Mouse (Mus musculus) intestine, embryonic 16.5 days (tissue): ENCODE measurements around the gene Kirrel3. TPM values are rescaled to one million over a fixed set of nuclear protein-coding genes. Genes with fewer than 3 reads are reported as not detected.
A peak's percentile ranks its signal among the peaks of the same experiment; 100 is the strongest.

Experiments
- ATAC-seq: fragments of 200-750 bp; cut with Nextera tagmentation; 2 replicates; pipeline ENCODE4 v1.8.0; 2017; ENCODE audit warnings: moderate TSS enrichment, moderate library complexity
- H3K27ac ChIP-seq: fragments of 300-500 bp; sonication (generic); 2 replicates; pipeline ENCODE4 v1.5.1; 2014; ENCODE audit warnings: mild to moderate bottlenecking, low read length
- H3K27me3 ChIP-seq: fragments of 300-500 bp; sonication (generic); replicated peaks from 2 replicates; pipeline ENCODE4 v1.6.1; 2014; ENCODE audit warnings: low read length, control low read depth, mixed read lengths; ENCODE audit not compliant: control insufficient read depth, insufficient read depth
- H3K36me3 ChIP-seq: fragments of 300-500 bp; sonication (generic); 2 replicates; pipeline ENCODE4 v1.6.1; 2014; ENCODE audit warnings: low read length, control low read depth; ENCODE audit not compliant: control insufficient read depth, insufficient read depth
- H3K4me1 ChIP-seq: fragments of 300-500 bp; sonication (generic); 2 replicates; pipeline ENCODE4 v1.6.1; 2014; ENCODE audit warnings: low read length, control low read depth, mixed read lengths; ENCODE audit not compliant: control insufficient read depth, insufficient read depth
- H3K4me2 ChIP-seq: fragments of 300-500 bp; sonication (generic); 2 replicates; pipeline ENCODE4 v1.6.1; 2014; ENCODE audit warnings: low read depth, low read length, control low read depth
- H3K4me3 ChIP-seq: fragments of 300-500 bp; sonication (generic); 2 replicates; pipeline ENCODE4 v1.5.1; 2014; ENCODE audit warnings: mild to moderate bottlenecking, low read length
- H3K9ac ChIP-seq: fragments of 300-500 bp; sonication (generic); 2 replicates; pipeline ENCODE4 v1.6.1; 2014; ENCODE audit warnings: low read depth, low read length
- H3K9me3 ChIP-seq: fragments of 300-500 bp; sonication (generic); 2 replicates; pipeline ENCODE4 v1.6.1; 2016; ENCODE audit warnings: low read length, control low read depth; ENCODE audit not compliant: control insufficient read depth
- WGBS: fragments of 180-500 bp; shearing (Covaris S2); extraction: QIAGEN DNeasy Blood & Tissue Kit; methylation state at CpG from one replicate; pipeline ENCODE4 v1.1.7; 2014; 5-methylcytosine and 5-hydroxymethylcytosine counted together
- polyA plus RNA-seq: library from polyadenylated mRNA; unstranded; fragments of >200 nt; fragmentation: Nextera tagmentation; extraction: Ambion mirVana; gene quantifications from 2 replicates; pipeline ENCODE4 v1.2.1, GENCODE M21; 2015

The Kirrel3 gene
- polyA plus RNA-seq, 1 experiment from 2014 or later, result 1.7 TPM

DNA sequence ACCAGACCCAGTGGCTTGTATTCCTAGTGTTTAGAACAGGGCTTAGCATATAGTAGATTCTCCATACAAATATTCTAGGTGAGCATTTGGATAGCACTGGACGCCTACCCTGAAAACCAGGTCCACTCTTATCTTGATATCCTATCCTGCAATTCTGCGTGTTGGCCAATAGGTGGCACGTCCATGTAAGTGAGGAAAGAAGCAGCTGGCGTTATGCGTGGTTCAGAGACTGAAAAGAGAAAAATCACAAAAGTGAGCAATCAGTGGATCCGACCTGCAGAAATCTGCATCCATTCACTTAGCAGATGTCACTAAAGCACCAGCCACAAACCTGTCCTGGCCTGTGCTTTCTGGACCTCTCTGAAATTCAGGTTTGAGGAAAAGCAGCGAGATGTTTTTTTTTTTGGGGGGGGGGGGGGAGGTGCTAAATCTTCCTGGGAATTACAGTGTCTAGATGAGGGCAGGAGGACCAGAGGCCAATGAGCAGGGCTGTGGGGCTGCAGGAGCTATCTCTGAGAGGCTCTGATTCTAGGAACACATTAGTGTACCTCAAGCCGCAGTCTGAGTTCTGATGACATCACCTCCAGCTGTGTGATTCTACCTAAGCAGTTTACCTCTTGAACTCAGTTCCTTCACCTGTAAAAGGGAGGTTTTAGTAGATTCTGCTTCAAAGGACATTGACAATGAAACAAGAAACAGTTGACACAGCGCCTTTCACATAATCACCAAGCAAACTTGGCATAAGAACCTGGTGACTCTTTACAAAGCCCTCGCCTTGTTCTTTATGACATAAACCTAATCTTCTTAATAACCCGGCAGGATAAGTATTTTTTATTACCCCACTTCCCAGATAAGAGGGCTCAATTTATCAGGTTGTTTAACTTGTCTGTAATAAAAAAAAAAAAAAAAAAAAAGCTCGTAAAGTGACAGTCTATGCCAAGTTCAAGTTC, 498.1 kb downstream of the Kirrel3 start:
- ATAC-seq, result peak; percentile 93

DNA sequence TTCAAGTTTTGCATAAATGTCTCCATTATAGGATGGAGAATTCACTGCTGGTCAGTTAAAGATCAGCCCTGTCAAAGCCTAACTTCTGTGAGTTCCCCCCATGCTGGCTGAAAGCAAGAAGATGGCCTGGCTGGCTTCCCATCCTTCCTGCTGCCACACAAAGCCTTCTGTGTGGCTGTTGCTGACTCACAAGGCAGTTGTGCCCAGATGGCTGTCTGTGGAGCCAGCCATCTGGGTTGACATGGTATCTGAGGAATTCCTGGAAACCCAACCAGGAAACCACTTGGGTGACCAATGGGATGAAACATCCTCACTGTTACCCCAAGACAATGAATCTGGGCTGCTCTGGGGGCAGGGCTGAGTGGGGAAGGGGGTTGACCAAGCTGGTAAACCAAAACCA, 500.5 kb downstream of the Kirrel3 start:
- Histone ChIP-seq H3K4me1 (0 out of 2 replicates have a peak, but pooled peaks cover 9% of the 10 kb centered on the region), H3K9me3 (no peaks in the 10 kb centered on the region), H3K4me3 (no peak overlapping the region), H3K4me2 (no peak overlapping the region), H3K9ac (no peak overlapping the region), H3K27me3 (peaks cover 45% of the 10 kb centered on the region), H3K36me3 (no peaks in the 10 kb centered on the region), H3K27ac (no peak overlapping the region)
- no peak for ATAC-seq

More for the DNA sequence above, 498.1 kb downstream of the Kirrel3 start:
- no peak overlapping the region for H3K27ac ChIP-seq
- WGBS, result 22% methylated on average over 12 of the region's 12 CpGs
- H3K4me2 ChIP-seq, result peak overlapping the region; percentile 31; the same call in 1 of the 2 replicates
- H3K9me3 ChIP-seq, result 0 out of 2 replicates have a peak, but pooled peaks cover 4% of the 10 kb centered on the region
- H3K36me3 ChIP-seq, result no peaks in the 10 kb centered on the region
- H3K4me1 ChIP-seq, result 0 out of 2 replicates have a peak, but pooled peaks cover 9% of the 10 kb centered on the region
- H3K27me3 ChIP-seq, result peaks cover 40% of the 10 kb centered on the region
- no peak overlapping the region for H3K9ac ChIP-seq
- no peak overlapping the region for H3K4me3 ChIP-seq

DNA sequence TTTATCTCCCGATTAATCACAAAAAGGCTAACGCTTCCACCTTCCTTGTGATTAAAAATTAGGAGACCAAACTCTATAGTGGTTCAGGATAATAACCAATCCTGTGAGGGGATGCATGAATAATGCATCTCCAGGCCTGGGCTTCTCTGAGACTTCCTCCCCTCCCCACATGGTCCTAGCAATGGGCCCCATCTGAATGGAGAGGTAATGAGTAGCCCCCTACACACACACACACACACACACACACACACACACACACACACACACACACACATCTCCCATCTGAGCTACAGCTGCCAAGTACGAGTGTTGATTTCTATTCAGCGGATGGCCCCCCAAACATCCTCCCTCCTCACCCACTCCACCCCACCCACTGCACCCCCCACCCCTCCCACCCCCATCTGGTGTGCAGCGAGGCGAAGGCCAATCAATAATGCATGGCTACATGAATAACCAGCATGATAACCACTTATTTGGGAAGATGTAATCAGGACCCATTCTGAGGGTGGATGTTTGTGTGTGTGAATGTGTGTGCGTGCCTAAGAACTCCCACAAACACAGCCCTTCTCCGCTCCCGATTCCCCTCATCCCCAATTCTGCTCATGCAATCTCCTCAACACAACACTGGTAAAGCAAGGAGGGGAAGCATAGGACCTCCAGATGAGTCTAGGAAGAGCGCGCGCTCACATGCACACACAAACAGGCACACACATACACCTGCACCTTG, 501.9 kb downstream of the Kirrel3 start:
- Histone ChIP-seq H3K4me1 (peaks cover 13% of the 10 kb centered on the region; the same call in 1 of the 2 replicates), H3K9ac (no peak overlapping the region), H3K36me3 (no peaks in the 10 kb centered on the region), H3K27ac (no peak overlapping the region), H3K4me3 (no peak overlapping the region), H3K27me3 (peaks cover 39% of the 10 kb centered on the region), H3K9me3 (no peaks in the 10 kb centered on the region), H3K4me2 (no peak overlapping the region)
- no peak for ATAC-seq
- 89% methylated on average over 12 of the region's 12 CpGs for WGBS

DNA sequence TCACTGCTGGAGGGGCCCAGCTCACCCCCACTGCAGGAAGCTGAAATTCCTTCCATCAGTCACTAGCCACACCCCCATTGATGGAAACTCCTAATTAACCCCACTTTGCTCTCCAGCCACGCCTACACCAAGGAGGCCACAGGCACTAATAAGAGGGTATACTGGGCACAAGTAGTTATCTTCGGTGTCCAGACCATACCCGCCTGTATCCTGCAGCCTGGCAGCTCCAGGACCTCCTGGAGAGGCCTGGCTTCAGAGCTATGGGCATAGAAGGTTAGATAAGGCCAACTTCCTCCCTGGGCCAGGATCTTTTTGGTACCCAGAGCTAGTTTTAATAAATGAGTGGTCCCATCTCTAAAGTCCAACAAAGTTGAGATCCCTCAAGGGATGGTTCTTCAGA, 503.0 kb downstream of the Kirrel3 start:
- Histone ChIP-seq H3K27me3 (peaks cover 39% of the 10 kb centered on the region), H3K4me2 (no peak overlapping the region), H3K9me3 (no peaks in the 10 kb centered on the region), H3K9ac (no peak overlapping the region), H3K36me3 (no peaks in the 10 kb centered on the region), H3K4me3 (no peak overlapping the region), H3K27ac (no peak overlapping the region), H3K4me1 (peaks cover 13% of the 10 kb centered on the region; the same call in 1 of the 2 replicates)
- no peak for ATAC-seq
- 91% methylated on average over 3 of the region's 3 CpGs for WGBS

DNA sequence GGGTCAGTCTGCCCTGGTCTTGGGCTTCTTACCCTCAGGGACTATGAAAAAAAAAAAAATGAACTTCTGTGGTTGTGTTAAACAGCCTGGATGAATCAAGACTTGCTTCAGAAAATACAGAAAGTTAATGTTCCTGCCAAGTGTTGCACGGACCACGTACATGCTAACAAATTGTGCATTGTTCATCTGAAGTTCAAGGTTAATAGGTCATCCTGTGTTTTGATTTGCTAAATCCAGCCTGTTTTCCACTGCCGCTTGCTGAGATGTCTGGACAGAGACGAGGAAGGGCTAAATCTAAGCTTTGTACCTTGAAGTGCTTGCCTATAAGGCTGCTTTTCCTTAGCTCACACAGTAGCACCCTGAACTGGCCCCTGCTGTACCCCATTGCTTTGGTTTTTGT, 506.5 kb downstream of the Kirrel3 start:
- Histone ChIP-seq H3K4me1 (peaks cover 4% of the 10 kb centered on the region; the same call in 1 of the 2 replicates), H3K4me3 (no peak overlapping the region), H3K36me3 (no peaks in the 10 kb centered on the region), H3K27me3 (peaks cover 39% of the 10 kb centered on the region), H3K9me3 (no peaks in the 10 kb centered on the region), H3K27ac (no peak overlapping the region), H3K4me2 (no peak overlapping the region), H3K9ac (no peak overlapping the region)
- 36% methylated on average over 4 of the region's 4 CpGs for WGBS
- 0 out of 2 replicates have a peak, but pooled peaks have one; percentile 5 for ATAC-seq

DNA sequence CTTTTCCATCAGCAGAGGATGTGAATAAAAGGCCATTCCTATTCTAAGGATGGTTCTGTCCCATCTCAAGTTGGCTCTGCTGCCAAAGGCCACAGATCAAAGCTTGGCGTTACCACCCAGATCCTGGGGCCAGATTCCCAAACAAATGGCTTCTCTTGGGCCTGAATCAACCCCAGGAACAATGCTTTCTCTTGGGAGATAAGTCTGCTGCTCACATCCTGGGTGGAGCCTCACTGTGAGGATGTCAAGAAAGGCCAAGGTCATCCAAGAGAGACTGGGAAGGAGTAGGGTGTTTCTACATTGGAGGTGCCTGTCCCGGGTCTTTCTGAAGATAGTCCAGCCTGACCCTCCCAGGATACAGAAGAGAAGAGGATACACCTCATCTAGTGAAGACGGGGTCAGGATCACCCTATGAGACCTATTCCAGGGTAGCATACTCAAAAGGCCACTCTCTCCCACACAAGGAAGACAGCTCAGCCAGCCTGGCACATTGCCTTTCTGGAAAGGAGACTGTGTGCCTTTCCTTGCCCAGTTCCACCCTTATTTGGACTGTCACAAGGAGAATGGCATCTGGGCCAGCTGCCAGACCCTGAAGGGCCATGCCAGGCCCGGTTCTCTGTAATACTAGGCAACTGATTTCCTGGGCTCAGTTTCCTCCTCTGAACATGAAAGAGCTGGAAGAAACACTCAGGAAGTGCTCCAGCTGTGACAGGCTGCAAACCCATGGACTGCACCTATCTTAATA, 507.9 kb downstream of the Kirrel3 start:
- Histone ChIP-seq H3K27me3 (peaks cover 31% of the 10 kb centered on the region), H3K9me3 (no peaks in the 10 kb centered on the region), H3K27ac (no peak overlapping the region), H3K4me2 (no peak overlapping the region), H3K9ac (no peak overlapping the region), H3K4me1 (peaks cover 4% of the 10 kb centered on the region; the same call in 1 of the 2 replicates), H3K36me3 (no peaks in the 10 kb centered on the region), H3K4me3 (no peak overlapping the region)
- 69% methylated on average over 4 of the region's 4 CpGs for WGBS
- ATAC-seq, result peak; percentile 45

DNA sequence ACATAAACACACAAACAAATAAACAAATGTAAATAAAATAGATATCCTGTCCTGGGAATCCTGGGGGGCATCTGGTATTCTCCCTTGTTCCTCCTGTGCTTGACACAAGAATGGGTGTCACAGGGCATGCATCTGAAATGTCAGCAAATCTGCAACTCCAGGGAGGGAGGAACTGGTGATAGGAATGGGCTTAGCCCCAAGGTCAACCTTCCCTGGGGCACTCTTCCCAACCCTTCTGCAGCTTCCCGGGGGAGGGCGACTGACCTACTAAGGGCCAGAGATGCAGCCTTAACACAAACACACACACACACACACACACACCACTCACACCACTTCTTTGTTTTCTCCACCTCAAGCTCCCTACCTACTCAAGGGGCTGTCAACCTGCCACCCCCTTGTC, 509.4 kb downstream of the Kirrel3 start:
- 80% methylated on average over 2 of the region's 2 CpGs for WGBS
- no peak overlapping the region for H3K4me2 ChIP-seq
- no peak for ATAC-seq
- no peak overlapping the region for H3K4me3 ChIP-seq
- no peaks in the 10 kb centered on the region for H3K9me3 ChIP-seq
- no peaks in the 10 kb centered on the region for H3K36me3 ChIP-seq
- no peak overlapping the region for H3K9ac ChIP-seq
- H3K27ac ChIP-seq, result no peak overlapping the region
- H3K4me1 ChIP-seq, result peaks cover 4% of the 10 kb centered on the region; the same call in 1 of the 2 replicates
- H3K27me3 ChIP-seq, result peaks cover 28% of the 10 kb centered on the region; the same call in 1 of the 2 replicates

DNA sequence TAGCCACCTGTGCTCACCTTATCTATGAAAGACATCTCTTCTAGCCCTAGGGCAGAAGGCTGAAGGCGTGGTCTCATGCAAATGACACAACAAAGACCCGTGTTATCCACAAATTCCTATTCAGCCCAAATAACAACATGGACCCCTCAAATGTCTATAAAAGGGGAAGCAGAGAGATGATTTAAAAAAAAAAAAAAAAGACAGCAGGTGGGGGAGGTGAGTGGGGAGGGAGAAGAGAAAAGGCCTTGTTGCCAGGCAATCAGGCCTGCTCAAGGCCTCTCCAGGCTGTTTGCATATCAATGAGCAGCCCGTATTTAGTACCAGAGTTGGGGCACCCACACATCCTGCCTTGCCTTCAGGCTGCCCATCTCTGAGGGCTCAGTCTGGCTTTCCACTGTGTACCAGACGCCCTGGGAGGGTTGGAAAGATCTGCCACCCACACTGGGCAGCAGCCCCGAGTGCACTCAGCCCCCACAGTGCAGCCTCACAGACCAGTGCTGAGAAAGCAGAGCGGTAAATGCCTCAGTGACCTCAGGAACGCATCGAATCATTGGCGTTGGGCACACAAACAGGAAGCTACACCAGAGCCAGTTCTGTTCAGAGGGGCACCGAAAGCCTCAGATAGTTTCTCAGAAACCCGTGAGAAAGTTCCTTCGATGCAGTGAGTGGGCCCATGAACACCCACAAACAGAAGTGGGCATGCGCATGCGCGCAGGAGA, 510.1 kb downstream of the Kirrel3 start:
- no peak overlapping the region for H3K27ac ChIP-seq
- H3K4me2 ChIP-seq, result no peak overlapping the region
- no peak for ATAC-seq
- no peaks in the 10 kb centered on the region for H3K9me3 ChIP-seq
- H3K36me3 ChIP-seq, result no peaks in the 10 kb centered on the region
- no peak overlapping the region for H3K9ac ChIP-seq
- no peak overlapping the region for H3K4me3 ChIP-seq
- peaks cover 4% of the 10 kb centered on the region; the same call in 1 of the 2 replicates for H3K4me1 ChIP-seq
- 64% methylated on average over 15 of the region's 15 CpGs for WGBS
- peaks cover 23% of the 10 kb centered on the region; the same call in 1 of the 2 replicates for H3K27me3 ChIP-seq
